Mouse (Mus musculus): ENCODE results near the gene Nxpe5. TPM values are rescaled to one million over a fixed set of nuclear protein-coding genes. Genes with fewer than 3 reads are reported as not detected.

The Nxpe5 gene
- total RNA-seq, 1 experiment: 0.09 TPM

- Histone ChIP-seq H3K4me1 (ENCODE audit: control insufficient read depth in 2 of 2, insufficient read depth in 2 of 2, low read length in 2 of 2, poor library complexity in 1 of 2) (peaks cover 0 to 2% of the 10 kb centered on the region in 2 experiments; a peak in 1 of 4 replicates), H3K36me3 (ENCODE audit: control insufficient read depth, insufficient read depth, low read length, poor library complexity, severe bottlenecking) (peaks cover 18% of the 10 kb centered on the region), H3K4me3 (ENCODE audit: insufficient read depth in 1 of 2, low read depth in 1 of 2, low read length in 2 of 2, poor library complexity in 1 of 2, severe bottlenecking in 1 of 2) (peak within 1 kb of the TSS; percentile 81 to 98), H3K27ac (ENCODE audit: insufficient read depth, low read depth, low read length, poor library complexity, severe bottlenecking) (no peak within 1 kb of the TSS), H3K9ac (ENCODE audit: insufficient read depth, low read depth, low read length, poor library complexity, severe bottlenecking) (peak within 1 kb of the TSS; percentile 83), H3K9me3 (ENCODE audit: control insufficient read depth, insufficient read depth, low read depth, low read length) (no peaks in the 10 kb centered on the region)
- DNase-seq (ENCODE audit: low read depth, low spot score): peak; percentile 97
- TF ChIP-seq MAFK (IDR thresholded peaks at IDR 0.05; ENCODE audit: insufficient read depth, low read depth, low read length) (peak; percentile 77), CHD2 (IDR thresholded peaks at IDR 0.05; ENCODE audit: low read depth, low read length) (peak; percentile 93), ZNF384 (IDR thresholded peaks at IDR 0.05; ENCODE audit: low read depth, low read length) (no peak), HCFC1 (IDR thresholded peaks at IDR 0.05; ENCODE audit: borderline replicate concordance, insufficient read depth, low read length) (no peak)
- in situ Hi-C loops (cut with MboI; ENCODE audit: low sequenced_read_pairs in 2 of 2, unreplicated experiment in 2 of 2): no loop called here
These were observed 29.8 kb downstream of the Nxpe5 start, which contains the start of gene Lamtor4 for GRCm38 (mm10) chr5:138255353-138256093. Gene Lamtor4 (plus strand): TSS chr5:138255482.

- no peaks in the 10 kb centered on the region for H3K9me3 ChIP-seq (ENCODE audit: control insufficient read depth, insufficient read depth, low read depth, low read length)
- no peak for DNase-seq (ENCODE audit: low read depth, low spot score)
- peak overlapping the region; percentile 81 to 98 for H3K4me3 ChIP-seq (ENCODE audit: insufficient read depth in 1 of 2, low read depth in 1 of 2, low read length in 2 of 2, poor library complexity in 1 of 2, severe bottlenecking in 1 of 2)
- in situ Hi-C loops (cut with MboI; ENCODE audit: low sequenced_read_pairs in 2 of 2, unreplicated experiment in 2 of 2): no loop called here
- no peak for TF ChIP-seq ZNF384 (IDR thresholded peaks at IDR 0.05; ENCODE audit: low read depth, low read length)
- TF ChIP-seq ZC3H11A (IDR thresholded peaks at IDR 0.05; ENCODE audit: borderline replicate concordance, low read depth, low read length): no peak
- no peak for TF ChIP-seq CHD2 (IDR thresholded peaks at IDR 0.05; ENCODE audit: low read depth, low read length)
- no peak for TF ChIP-seq MAFK (IDR thresholded peaks at IDR 0.05; ENCODE audit: insufficient read depth, low read depth, low read length)
- no peak for TF ChIP-seq HCFC1 (IDR thresholded peaks at IDR 0.05; ENCODE audit: borderline replicate concordance, insufficient read depth, low read length)
- H3K36me3 ChIP-seq (ENCODE audit: control insufficient read depth, insufficient read depth, low read length, poor library complexity, severe bottlenecking): peaks cover 20% of the 10 kb centered on the region
- no peak overlapping the region for H3K27ac ChIP-seq (ENCODE audit: insufficient read depth, low read depth, low read length, poor library complexity, severe bottlenecking)
- peak overlapping the region; percentile 83 for H3K9ac ChIP-seq (ENCODE audit: insufficient read depth, low read depth, low read length, poor library complexity, severe bottlenecking)
- peaks cover 0 to 2% of the 10 kb centered on the region in 2 experiments; a peak in 1 of 4 replicates for H3K4me1 ChIP-seq (ENCODE audit: control insufficient read depth in 2 of 2, insufficient read depth in 2 of 2, low read length in 2 of 2, poor library complexity in 1 of 2)
These were observed 30.4 kb downstream of the Nxpe5 start for GRCm38 (mm10) chr5:138256094-138256467.

- Histone ChIP-seq H3K9me3 (ENCODE audit: control insufficient read depth, insufficient read depth, low read depth, low read length) (no peaks in the 10 kb centered on the region), H3K4me3 (ENCODE audit: insufficient read depth in 1 of 2, low read depth in 1 of 2, low read length in 2 of 2, poor library complexity in 1 of 2, severe bottlenecking in 1 of 2) (no peak overlapping the region), H3K27ac (ENCODE audit: insufficient read depth, low read depth, low read length, poor library complexity, severe bottlenecking) (no peak overlapping the region), H3K9ac (ENCODE audit: insufficient read depth, low read depth, low read length, poor library complexity, severe bottlenecking) (no peak overlapping the region), H3K36me3 (ENCODE audit: control insufficient read depth, insufficient read depth, low read length, poor library complexity, severe bottlenecking) (peaks cover 30% of the 10 kb centered on the region), H3K4me1 (ENCODE audit: control insufficient read depth in 2 of 2, insufficient read depth in 2 of 2, low read length in 2 of 2, poor library complexity in 1 of 2) (peaks cover 0 to 2% of the 10 kb centered on the region in 2 experiments; a peak in 1 of 4 replicates)
- no peak for TF ChIP-seq MAFK (IDR thresholded peaks at IDR 0.05; ENCODE audit: insufficient read depth, low read depth, low read length)
- TF ChIP-seq ZC3H11A (IDR thresholded peaks at IDR 0.05; ENCODE audit: borderline replicate concordance, low read depth, low read length): no peak
- TF ChIP-seq CHD2 (IDR thresholded peaks at IDR 0.05; ENCODE audit: low read depth, low read length): no peak
- no peak for TF ChIP-seq HCFC1 (IDR thresholded peaks at IDR 0.05; ENCODE audit: borderline replicate concordance, insufficient read depth, low read length)
- no peak for TF ChIP-seq ZNF384 (IDR thresholded peaks at IDR 0.05; ENCODE audit: low read depth, low read length)
- no peak for DNase-seq (ENCODE audit: low read depth, low spot score)
- in situ Hi-C loops (cut with MboI; ENCODE audit: low sequenced_read_pairs in 2 of 2, unreplicated experiment in 2 of 2): no loop called here
These were observed 31.4 kb downstream of the Nxpe5 start for GRCm38 (mm10) chr5:138256966-138257584.

- peaks cover 32% of the 10 kb centered on the region for H3K36me3 ChIP-seq (ENCODE audit: control insufficient read depth, insufficient read depth, low read length, poor library complexity, severe bottlenecking)
These were observed 31.9 kb downstream of the Nxpe5 start for GRCm38 (mm10) chr5:138257585-138257978.

More at GRCm38 (mm10) chr5:138257585-138257978, 31.9 kb downstream of the Nxpe5 start:
- Histone ChIP-seq H3K27ac (ENCODE audit: insufficient read depth, low read depth, low read length, poor library complexity, severe bottlenecking) (no peak overlapping the region), H3K4me3 (ENCODE audit: insufficient read depth in 1 of 2, low read depth in 1 of 2, low read length in 2 of 2, poor library complexity in 1 of 2, severe bottlenecking in 1 of 2) (no peak overlapping the region), H3K4me1 (ENCODE audit: control insufficient read depth in 2 of 2, insufficient read depth in 2 of 2, low read length in 2 of 2, poor library complexity in 1 of 2) (peaks cover 0 to 2% of the 10 kb centered on the region in 2 experiments; a peak in 1 of 4 replicates), H3K9ac (ENCODE audit: insufficient read depth, low read depth, low read length, poor library complexity, severe bottlenecking) (no peak overlapping the region), H3K9me3 (ENCODE audit: control insufficient read depth, insufficient read depth, low read depth, low read length) (no peaks in the 10 kb centered on the region)
- TF ChIP-seq ZNF384 (IDR thresholded peaks at IDR 0.05; ENCODE audit: low read depth, low read length) (no peak), MAFK (IDR thresholded peaks at IDR 0.05; ENCODE audit: insufficient read depth, low read depth, low read length) (no peak), ZC3H11A (IDR thresholded peaks at IDR 0.05; ENCODE audit: borderline replicate concordance, low read depth, low read length) (no peak), CHD2 (IDR thresholded peaks at IDR 0.05; ENCODE audit: low read depth, low read length) (no peak), HCFC1 (IDR thresholded peaks at IDR 0.05; ENCODE audit: borderline replicate concordance, insufficient read depth, low read length) (no peak)
- DNase-seq (ENCODE audit: low read depth, low spot score): no peak
- in situ Hi-C loops (cut with MboI; ENCODE audit: low sequenced_read_pairs in 2 of 2, unreplicated experiment in 2 of 2): no loop called here

Measured in ES-E14 (cell line).